Mouse (Mus musculus) layer of hippocampus, postnatal 36 days (tissue): ENCODE measurements at regions not wholly inside any gene's neighbourhood (a gene's known extent, or its start where the extent isn't known, plus 50 kb on each side); places are given as distances from the start of the nearest gene placed in this dataset.
A peak's percentile ranks its signal among the peaks of the same experiment; 100 is the strongest.

ENCODE experiments used
- DNase-seq, 2 experiments: peaks; one replicate each; pipeline ENCODE4 v3.0.0; 2022

GRCm38 (mm10) chr4:55134339-55134738, 189.5 kb downstream of the Zfp462 start:
- DNase-seq, result no peak

GRCm38 (mm10) chr4:55134791-55135190, 189.9 kb downstream of the Zfp462 start:
- DNase-seq, result no peak

DNA sequence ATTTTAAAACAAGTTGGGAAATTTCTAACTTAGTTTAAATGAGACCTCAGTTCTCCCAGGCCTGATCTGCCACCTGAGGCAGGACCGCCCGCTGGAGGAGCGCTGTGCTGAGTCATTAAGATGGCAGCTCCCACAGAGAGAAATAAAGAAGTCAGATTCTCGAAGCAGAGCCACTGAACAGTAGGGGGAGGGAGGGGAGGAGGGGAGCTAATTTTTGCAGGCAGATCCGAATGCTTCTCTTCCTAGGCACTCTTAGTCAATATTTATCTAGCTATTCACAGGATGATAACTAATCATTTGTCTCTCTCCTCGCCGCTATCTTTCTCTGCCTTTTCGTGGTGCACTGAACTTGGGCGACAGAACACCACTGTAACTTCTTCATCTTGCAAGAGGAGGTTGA, 191.4 kb downstream of the Zfp462 start:
- no peak for DNase-seq

GRCm38 (mm10) chr4:55137781-55138394, 193.0 kb downstream of the Zfp462 start:
- no peak for DNase-seq

DNA sequence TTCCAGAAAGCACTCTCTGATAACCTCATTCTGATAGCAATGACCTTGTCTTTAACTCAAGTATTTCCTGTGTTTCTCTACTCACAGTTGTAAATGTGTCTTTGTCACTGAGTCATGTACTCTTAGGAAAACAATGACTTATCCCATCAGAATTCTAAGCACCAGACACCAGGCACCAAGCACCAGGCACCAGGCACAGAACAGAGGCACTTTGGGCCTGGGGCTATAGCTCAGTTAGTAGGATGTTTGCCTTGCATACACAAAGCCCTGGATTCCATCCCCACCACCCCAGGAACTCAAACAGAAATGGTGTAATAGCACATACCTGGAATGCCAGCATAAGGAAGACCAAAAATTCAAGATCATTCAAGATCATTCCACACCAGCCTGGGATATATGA, 196.5 kb downstream of the Zfp462 start:
- DNase-seq, result no peak

DNA sequence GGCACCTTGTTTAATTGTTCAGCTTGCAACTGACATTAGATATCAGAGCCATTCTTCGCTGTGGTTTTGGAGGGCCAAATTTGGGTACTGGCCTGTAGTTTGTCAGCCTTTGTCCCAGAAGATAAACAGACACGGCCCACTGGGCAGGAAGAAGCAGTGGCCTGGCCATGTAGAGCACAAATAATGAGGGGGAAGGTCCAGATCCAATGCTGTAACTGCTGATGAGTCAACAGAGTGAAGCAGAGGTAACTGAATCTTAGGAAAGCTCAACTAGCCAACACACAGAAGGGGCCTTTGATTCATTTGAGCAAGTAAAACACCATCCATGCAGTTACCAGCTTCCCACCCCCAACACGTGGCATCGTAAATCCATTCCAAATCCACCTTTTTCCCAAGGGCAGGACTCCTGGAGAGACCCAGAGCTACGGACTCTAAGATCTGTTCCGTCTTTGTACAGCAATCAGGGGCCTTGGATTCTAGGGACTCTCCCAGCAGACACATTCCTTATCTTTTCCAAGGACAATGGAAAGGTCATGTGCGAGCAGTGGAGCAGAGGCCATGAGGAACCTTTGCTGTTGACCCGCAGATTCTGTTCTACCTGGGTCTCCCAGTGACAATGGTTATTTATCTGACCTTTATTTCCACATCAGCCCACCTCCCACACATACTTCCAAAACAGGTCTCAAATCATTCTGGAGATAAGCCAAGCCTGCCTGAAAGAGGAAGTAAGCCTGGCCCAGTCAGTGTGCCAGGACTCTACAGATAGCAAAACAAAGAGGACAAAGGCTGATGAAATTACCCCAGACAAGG, 197.3 kb downstream of the Zfp462 start:
- no peak for DNase-seq

DNA sequence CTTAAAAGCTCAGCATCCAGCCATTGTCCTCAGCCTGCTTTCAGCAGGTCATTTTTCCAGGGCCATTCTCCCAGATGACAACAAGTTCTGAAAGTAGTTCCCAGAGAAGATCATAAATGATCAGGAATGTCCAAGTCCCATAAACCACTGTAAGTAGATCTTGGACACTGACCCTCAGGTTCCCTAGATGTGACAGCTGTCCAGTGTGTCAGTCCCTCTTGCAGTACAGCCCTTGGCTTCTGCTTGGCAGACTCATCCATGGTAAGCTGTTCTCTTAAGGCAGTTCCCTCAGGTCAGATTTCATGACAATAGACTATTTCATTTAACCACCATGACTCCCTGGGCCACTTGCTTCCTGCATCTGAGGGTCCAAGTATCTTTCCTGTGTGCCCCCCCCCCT, 198.6 kb downstream of the Zfp462 start:
- DNase-seq, result no peak

DNA sequence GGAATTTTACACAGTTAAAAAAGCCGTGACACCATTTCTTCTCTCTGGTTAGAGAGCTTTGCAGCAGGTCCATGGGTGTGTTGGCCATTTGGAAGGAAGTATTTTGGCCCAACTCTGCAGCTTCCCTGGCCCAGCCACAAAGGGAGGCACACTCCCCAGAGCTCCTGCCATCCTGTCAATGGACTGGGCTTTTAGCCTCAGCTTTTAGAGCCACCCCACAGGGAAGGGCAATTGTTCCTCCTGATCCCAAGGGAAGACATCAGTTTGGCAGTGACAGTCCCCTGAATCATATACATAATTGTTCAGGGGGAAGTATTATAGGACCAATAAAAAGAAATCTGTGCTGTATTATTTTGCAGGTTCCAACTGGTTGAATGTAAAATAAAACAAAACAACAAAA, 200.1 kb downstream of the Zfp462 start:
- no peak for DNase-seq

- DNase-seq, result peak; percentile 23 to 41
Measured at GRCm38 (mm10) chr4:55145968-55146367, 201.1 kb downstream of the Zfp462 start.

- no peak for DNase-seq
Measured at GRCm38 (mm10) chr4:55148380-55148779, 201.5 kb upstream of the Rad23b start.

DNA sequence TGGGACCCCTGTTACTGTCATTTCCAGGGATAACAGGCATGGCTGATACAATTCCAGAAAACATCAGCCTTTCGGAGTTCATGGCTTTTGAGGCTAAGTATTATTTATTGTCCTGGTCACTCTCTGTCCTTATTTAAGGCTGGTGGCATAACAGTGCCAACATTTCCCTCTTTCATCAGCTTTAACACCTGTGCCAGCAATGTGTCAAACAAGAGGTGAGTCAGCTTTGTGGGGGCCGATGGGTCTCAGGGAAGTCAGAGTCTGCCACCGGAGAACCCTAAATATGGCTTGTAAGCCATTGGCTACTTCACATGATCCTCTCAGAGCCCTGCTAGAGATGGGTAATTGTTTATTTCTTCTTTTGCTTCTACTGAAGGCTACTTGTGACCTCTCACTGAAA, 195.3 kb upstream of the Rad23b start:
- no peak for DNase-seq

DNA sequence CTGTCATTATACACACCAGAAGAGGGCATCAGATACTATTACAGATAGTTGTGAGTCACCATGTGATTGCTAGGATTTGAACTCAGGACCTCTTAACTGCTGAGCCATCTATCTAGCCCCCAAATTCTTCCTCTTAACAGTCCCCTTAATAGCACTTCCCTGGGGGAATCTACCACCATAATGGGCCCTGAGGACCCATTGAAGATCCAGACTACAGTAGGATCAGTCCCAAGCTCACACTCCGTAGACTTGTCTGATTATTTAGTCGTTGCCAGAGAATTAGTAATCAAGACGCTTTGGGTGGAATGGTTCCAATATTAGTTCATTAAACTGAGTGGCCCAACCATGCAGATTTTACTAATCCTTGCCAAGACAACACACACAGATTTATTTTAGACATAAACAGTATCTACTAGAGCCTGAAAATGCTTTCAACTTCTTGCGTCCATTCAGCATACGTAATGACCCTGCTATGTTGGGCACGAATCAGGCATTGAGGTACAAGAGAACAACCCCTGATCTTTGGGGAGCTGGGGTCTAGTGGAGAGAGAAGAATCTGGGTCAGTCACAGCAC, 191.6 kb upstream of the Rad23b start:
- DNase-seq, result no peak

DNA sequence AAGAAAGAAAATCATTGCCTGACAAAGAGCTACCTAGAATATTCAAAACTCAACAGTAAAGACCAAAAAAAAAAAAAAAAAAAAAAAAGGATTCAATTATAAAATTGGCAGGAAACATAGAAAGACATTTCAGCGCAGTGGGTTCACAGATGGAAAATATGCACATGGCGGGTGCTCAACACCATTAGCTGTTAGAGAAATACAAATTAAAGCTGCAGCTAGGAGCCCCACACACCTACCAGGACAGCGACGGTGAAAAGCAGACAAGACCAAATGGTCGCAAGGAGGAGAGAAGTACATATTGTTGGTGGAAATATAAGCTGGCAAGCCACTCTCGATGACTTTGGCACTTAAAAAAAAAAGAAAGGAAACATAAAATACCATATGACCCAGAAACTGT, 183.6 kb upstream of the Rad23b start:
- peak; percentile 30 to 31 for DNase-seq

DNA sequence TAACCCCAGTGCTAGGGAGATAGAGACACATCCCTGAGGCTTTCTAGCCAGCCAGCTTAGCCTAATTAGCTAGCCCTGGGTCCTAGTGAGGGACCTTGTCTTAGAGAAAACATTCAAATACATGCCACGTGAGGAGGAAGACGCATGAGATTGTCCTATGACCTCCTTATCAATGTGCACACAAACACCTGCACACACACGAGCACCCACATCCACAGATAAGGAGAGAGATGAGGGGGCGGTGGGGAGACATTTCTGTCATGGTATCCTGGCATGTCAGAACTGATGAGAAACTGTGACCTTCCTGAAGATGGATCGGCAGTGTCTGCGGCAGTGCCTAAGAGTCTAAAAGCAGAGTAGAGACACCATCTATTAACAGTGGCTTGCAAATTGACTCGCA, 180.8 kb upstream of the Rad23b start:
- no peak for DNase-seq

- DNase-seq, result no peak
Measured at GRCm38 (mm10) chr4:55172334-55172891, 177.4 kb upstream of the Rad23b start.

- no peak for DNase-seq
Measured at GRCm38 (mm10) chr4:55176026-55176425, 173.8 kb upstream of the Rad23b start.

GRCm38 (mm10) chr4:55179456-55179855, 170.4 kb upstream of the Rad23b start:
- DNase-seq, result no peak

GRCm38 (mm10) chr4:55183519-55183918, 166.3 kb upstream of the Rad23b start:
- DNase-seq, result no peak

DNA sequence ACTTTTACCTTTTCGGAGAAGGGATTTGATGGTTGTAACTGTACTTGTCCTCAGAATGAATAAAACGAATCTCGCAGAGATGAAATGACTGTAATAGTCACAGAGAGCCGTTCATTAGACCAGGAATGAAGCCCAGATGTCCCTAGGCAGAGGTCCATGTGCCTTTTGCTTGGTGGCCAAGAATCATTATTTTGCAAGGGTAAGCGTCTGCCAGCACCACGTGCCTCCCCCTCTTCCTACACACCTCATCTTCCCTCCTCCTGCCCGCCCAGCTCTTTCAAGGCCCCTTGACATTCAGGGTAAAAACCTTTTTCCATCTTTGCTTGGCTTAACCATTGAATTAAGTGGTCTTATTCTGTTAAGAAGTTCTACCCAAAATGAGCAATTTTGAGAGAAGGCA, 161.1 kb upstream of the Rad23b start:
- DNase-seq, result no peak

GRCm38 (mm10) chr4:55190586-55190985, 159.3 kb upstream of the Rad23b start:
- DNase-seq, result peak; percentile 24 to 35

- no peak for DNase-seq
Measured at GRCm38 (mm10) chr4:55194061-55194460, 155.8 kb upstream of the Rad23b start.

DNA sequence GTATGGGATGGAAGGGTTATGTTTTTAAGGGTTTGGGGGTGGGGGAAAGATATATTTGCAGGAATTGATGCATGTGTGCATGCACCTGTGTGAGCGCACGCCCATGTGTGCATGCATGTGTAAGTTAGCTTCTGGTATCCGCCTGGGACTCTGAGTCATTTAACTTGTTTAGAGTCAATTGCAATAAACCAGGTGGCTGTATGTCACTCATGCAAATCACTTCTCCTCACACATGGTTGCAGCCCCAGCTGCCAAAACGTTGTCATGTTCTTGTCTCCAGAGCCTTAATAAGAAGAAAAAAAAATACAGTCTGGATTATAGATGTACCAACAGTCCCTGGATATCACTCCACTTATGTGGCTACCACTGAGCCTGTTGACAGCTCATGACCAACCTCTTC, 155.3 kb upstream of the Rad23b start:
- DNase-seq, result peak; percentile 23 to 34
